Mouse (Mus musculus) kidney, postnatal 25 days (tissue): ENCODE measurements at regions not wholly inside any gene's neighbourhood (a gene's known extent, or its start where the extent isn't known, plus 50 kb on each side); places are given as distances from the start of the nearest gene placed in this dataset.

Source experiments
- DNase-seq, 2 experiments: peaks; one replicate each; pipeline ENCODE4 v3.0.0; 2021; ENCODE audit warnings: mixed read lengths in 2 of 2

GRCm38 (mm10) chr10:87999617-88000330, 91.1 kb upstream of the Pmch start:
- peak; percentile 53 to 69 for DNase-seq

- DNase-seq = no peak
Measured at GRCm38 (mm10) chr10:88008679-88009078, 82.2 kb upstream of the Pmch start.

GRCm38 (mm10) chr10:88010866-88011265, 80.0 kb upstream of the Pmch start:
- DNase-seq = no peak

GRCm38 (mm10) chr10:88031978-88032377, 58.9 kb upstream of the Pmch start:
- no peak for DNase-seq
